Mouse (Mus musculus) heart, postnatal 25 days (tissue): ENCODE results near the gene Klhl24. TPM values are rescaled to one million over a fixed set of nuclear protein-coding genes. Genes with fewer than 3 reads are reported as not detected.

Source experiments
- DNase-seq: peaks from one replicate; pipeline ENCODE4 v3.0.0; 2022; ENCODE audit warnings: low spot score
- intact Hi-C: fragments of 180-260 bp; cut with DNase I; formaldehyde crosslinking; loops from one replicate; pipeline ENCODE4 v1.15.1; 2025
- total RNA-seq, 2 experiments: library from RNA; stranded (reverse); gene quantifications; 2 replicates each; pipeline ENCODE4 v1.2.3; 2021

Klhl24 gene
- total RNA-seq, 2 experiments from 2014 or later: 273 to 285 TPM

- intact Hi-C loops: no loop called here
These were observed 33.1 kb downstream of the Klhl24 start for GRCm38 (mm10) chr16:20130397-20130796.

GRCm38 (mm10) chr16:20140772-20141531 lies 43.6 kb downstream of the Klhl24 start, which contains the start of gene Yeats2:
Gene Yeats2 (plus strand): TSS chr16:20141063.
- intact Hi-C loops: loop anchor here (5.0 kb wide), 1 partner anchor 34 kb away; no protein-coding TSS in a partner anchor
- DNase-seq: peak; percentile 74

More at GRCm38 (mm10) chr16:20130397-20130796, 33.1 kb downstream of the Klhl24 start:
- no peak for DNase-seq

GRCm38 (mm10) chr16:20144568-20144967 lies 47.2 kb downstream of the Klhl24 start:
- intact Hi-C loops: loop anchor here (5.0 kb wide), 1 partner anchor 37 kb away; no protein-coding TSS in a partner anchor
- no peak for DNase-seq

GRCm38 (mm10) chr16:20151991-20152390 lies 54.6 kb downstream of the Klhl24 start:
- no peak for DNase-seq
- intact Hi-C loops: no loop called here

- no peak for DNase-seq
- intact Hi-C loops: no loop called here
These were observed 56.4 kb downstream of the Klhl24 start for GRCm38 (mm10) chr16:20153742-20154141.

- no peak for DNase-seq
- intact Hi-C loops: no loop called here
These were observed 62.8 kb downstream of the Klhl24 start for GRCm38 (mm10) chr16:20160130-20160529.

- intact Hi-C loops: no loop called here
- no peak for DNase-seq
These were observed 71.7 kb downstream of the Klhl24 start for GRCm38 (mm10) chr16:20169071-20169470.

- intact Hi-C loops: no loop called here
These were observed 72.2 kb downstream of the Klhl24 start for GRCm38 (mm10) chr16:20169471-20170106.

More at GRCm38 (mm10) chr16:20169471-20170106, 72.2 kb downstream of the Klhl24 start:
- DNase-seq: no peak

Other genes with a start within 250 kb of the Klhl24 start
- gene Klhl6, start 114.5 kb upstream of the Klhl24 start, total RNA-seq: 1 to 10 TPM; 4.2 to 5.9 TPM
- gene Yeats2, start 43.5 kb downstream of the Klhl24 start, total RNA-seq: 10 to 100 TPM; 10.7 to 12.0 TPM
- gene Map6d1, start 143.8 kb downstream of the Klhl24 start, total RNA-seq: 1 to 10 TPM; 1.2 to 1.8 TPM
- 10 to 100 TPM; 88.4 to 88.9 TPM for gene Parl, start 204.8 kb downstream of the Klhl24 start, total RNA-seq
- gene Cyp2ab1, start 227.9 kb downstream of the Klhl24 start, total RNA-seq: under 1 TPM; 0.67 to 0.99 TPM